Mouse (Mus musculus): ENCODE data around the gene Ch25h. TPM values are rescaled to one million over a fixed set of nuclear protein-coding genes. Genes with fewer than 3 reads are reported as not detected.
A peak's percentile ranks its signal among the peaks of the same experiment; 100 is the strongest.

Gene Ch25h
- polyA plus RNA-seq, 1 experiment from 2014 or later = 0.39 TPM

DNA sequence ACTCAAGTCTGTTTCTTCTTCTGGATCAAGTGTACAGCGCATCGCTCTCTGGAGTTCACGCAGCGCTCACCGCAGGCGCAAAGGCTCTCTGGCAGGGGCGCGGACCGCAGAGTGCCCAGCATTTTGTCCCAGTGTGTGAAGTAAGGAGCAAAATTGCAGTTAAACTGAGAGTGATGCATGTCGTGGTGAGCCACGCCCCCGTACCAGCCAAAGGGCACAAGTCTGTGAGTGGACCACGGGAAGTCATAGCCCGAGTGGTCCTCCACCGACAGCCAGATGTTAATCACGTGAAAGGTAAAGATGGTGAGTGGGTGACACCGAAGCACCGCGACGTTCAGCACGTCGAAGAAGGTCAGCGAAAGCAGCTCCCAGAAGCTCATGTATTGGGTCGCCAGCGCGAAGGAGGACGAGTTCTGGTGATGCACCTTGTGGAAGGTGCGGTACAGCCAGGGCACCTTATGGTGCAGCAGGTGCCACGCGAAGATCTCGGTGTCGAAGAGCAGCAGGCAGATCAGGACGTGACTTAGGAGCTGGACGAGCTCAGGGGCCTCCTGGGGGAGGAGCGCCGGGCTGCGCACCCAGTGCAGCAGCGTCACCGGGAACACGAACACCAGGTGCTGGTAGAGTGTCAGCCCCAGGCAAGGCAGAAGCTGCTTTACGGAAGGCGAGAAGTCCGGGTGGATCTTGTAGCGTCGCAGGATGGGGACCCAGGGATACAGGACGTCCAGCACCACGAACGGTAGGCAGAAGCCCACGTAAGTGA is 555 bp downstream of the Ch25h start:
- Histone ChIP-seq H3K9ac (replicated peaks; ENCODE audit: low read depth, low read length) (peak overlapping the region; percentile 56), H3K36me3 (ENCODE audit: control insufficient read depth, insufficient read depth) (no peaks in the 10 kb centered on the region), H3K9me3 (ENCODE audit: control insufficient read depth, low read length) (no peaks in the 10 kb centered on the region), H3K27me3 (replicated peaks; ENCODE audit: control insufficient read depth, insufficient read depth, low read length) (peaks cover 22% of the 10 kb centered on the region), H3K4me2 (ENCODE audit: low read length) (peak overlapping the region; percentile 99), H3K4me1 (replicated peaks; ENCODE audit: control insufficient read depth, insufficient read depth, low read length) (peaks cover 15% of the 10 kb centered on the region), H3K27ac (ENCODE audit: low read length) (no peak overlapping the region), H3K4me3 (replicated peaks; ENCODE audit: low read length) (peak overlapping the region; percentile 70)
- peak; percentile 84 for ATAC-seq
- WGBS = 4% methylated on average over 49 of the region's 49 CpGs

DNA sequence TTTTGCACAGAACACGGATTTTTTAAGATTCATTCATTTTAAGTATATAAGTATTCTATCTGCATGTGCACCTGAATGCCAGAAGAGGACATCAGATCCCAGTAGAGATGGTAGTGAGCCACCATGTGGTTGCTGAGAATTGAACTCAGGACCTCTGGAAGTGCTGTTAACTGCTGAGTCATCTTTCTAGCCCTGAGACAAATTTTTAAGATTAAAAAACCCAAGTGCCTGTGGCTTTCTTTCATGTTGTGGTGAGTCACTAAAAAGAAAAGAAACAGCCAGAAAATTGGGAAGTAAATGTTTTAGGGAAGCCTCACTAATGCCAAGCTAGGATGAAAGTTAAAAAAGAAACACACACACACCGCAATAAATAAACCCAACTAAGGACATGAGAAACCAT is 3.3 kb downstream of the Ch25h start:
- H3K4me2 ChIP-seq (ENCODE audit: low read length) = no peak overlapping the region
- no peak for ATAC-seq
- 83% methylated on average over 2 of the region's 2 CpGs for WGBS

GRCm38 (mm10) chr19:34468794-34469193 is 6.2 kb downstream of the Ch25h start:
- no peaks in the 10 kb centered on the region for H3K4me1 ChIP-seq (replicated peaks; ENCODE audit: control insufficient read depth, insufficient read depth, low read length)
- ATAC-seq = no peak
- no peak overlapping the region for H3K27ac ChIP-seq (ENCODE audit: low read length)
- no peak overlapping the region for H3K4me2 ChIP-seq (ENCODE audit: low read length)
- no peaks in the 10 kb centered on the region for H3K9me3 ChIP-seq (ENCODE audit: control insufficient read depth, low read length)
- WGBS = 47% methylated on average over 3 of the region's 3 CpGs
- no peaks in the 10 kb centered on the region for H3K36me3 ChIP-seq (ENCODE audit: control insufficient read depth, insufficient read depth)
- peaks cover 7% of the 10 kb centered on the region for H3K27me3 ChIP-seq (replicated peaks; ENCODE audit: control insufficient read depth, insufficient read depth, low read length)
- H3K4me3 ChIP-seq (replicated peaks; ENCODE audit: low read length) = no peak overlapping the region
- H3K9ac ChIP-seq (replicated peaks; ENCODE audit: low read depth, low read length) = no peak overlapping the region

More for the DNA sequence above, 3.3 kb downstream of the Ch25h start:
- H3K9ac ChIP-seq (replicated peaks; ENCODE audit: low read depth, low read length) = no peak overlapping the region
- H3K27ac ChIP-seq (ENCODE audit: low read length) = no peak overlapping the region
- H3K4me3 ChIP-seq (replicated peaks; ENCODE audit: low read length) = no peak overlapping the region
- no peaks in the 10 kb centered on the region for H3K36me3 ChIP-seq (ENCODE audit: control insufficient read depth, insufficient read depth)
- H3K27me3 ChIP-seq (replicated peaks; ENCODE audit: control insufficient read depth, insufficient read depth, low read length) = peaks cover 20% of the 10 kb centered on the region
- H3K4me1 ChIP-seq (replicated peaks; ENCODE audit: control insufficient read depth, insufficient read depth, low read length) = peaks cover 15% of the 10 kb centered on the region
- no peaks in the 10 kb centered on the region for H3K9me3 ChIP-seq (ENCODE audit: control insufficient read depth, low read length)

DNA sequence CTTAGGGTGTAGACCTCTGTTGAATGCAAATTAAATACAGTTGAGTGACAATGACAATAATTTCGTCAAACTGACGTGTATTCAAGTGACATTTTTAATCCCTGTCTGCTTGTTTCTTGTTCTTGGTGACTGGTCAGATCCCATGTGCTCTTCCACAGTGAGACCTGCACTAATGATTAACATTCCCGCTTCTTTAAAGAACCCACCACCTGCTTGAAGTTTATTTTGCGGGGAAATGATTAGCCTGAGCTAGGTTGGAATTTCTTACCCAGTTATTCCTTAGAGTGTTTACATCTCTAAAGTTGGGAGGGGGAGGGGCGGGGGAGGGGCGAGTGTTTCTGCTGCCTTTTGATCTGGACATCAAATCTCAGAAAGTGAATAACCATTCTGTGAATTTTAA is 6.7 kb downstream of the Ch25h start:
- H3K27me3 ChIP-seq (replicated peaks; ENCODE audit: control insufficient read depth, insufficient read depth, low read length) = peaks cover 7% of the 10 kb centered on the region
- H3K9ac ChIP-seq (replicated peaks; ENCODE audit: low read depth, low read length) = no peak overlapping the region
- 23% methylated on average over 6 of the region's 6 CpGs for WGBS
- no peaks in the 10 kb centered on the region for H3K36me3 ChIP-seq (ENCODE audit: control insufficient read depth, insufficient read depth)
- H3K4me1 ChIP-seq (replicated peaks; ENCODE audit: control insufficient read depth, insufficient read depth, low read length) = no peaks in the 10 kb centered on the region
- no peak overlapping the region for H3K27ac ChIP-seq (ENCODE audit: low read length)
- H3K4me2 ChIP-seq (ENCODE audit: low read length) = no peak overlapping the region
- H3K9me3 ChIP-seq (ENCODE audit: control insufficient read depth, low read length) = no peaks in the 10 kb centered on the region
- no peak for ATAC-seq
- H3K4me3 ChIP-seq (replicated peaks; ENCODE audit: low read length) = no peak overlapping the region

GRCm38 (mm10) chr19:34464453-34464852 is 10.5 kb downstream of the Ch25h start:
- 74% methylated on average over 3 of the region's 3 CpGs for WGBS

GRCm38 (mm10) chr19:34461451-34462019 is 13.4 kb downstream of the Ch25h start:
- H3K36me3 ChIP-seq (ENCODE audit: control insufficient read depth, insufficient read depth) = no peaks in the 10 kb centered on the region
- H3K27me3 ChIP-seq (replicated peaks; ENCODE audit: control insufficient read depth, insufficient read depth, low read length) = no peaks in the 10 kb centered on the region
- H3K27ac ChIP-seq (ENCODE audit: low read length) = no peak overlapping the region
- WGBS = 89% methylated on average over 1 of the region's 1 CpGs
- no peak overlapping the region for H3K4me2 ChIP-seq (ENCODE audit: low read length)
- no peak overlapping the region for H3K4me3 ChIP-seq (replicated peaks; ENCODE audit: low read length)
- H3K9ac ChIP-seq (replicated peaks; ENCODE audit: low read depth, low read length) = no peak overlapping the region
- ATAC-seq = no peak
- H3K9me3 ChIP-seq (ENCODE audit: control insufficient read depth, low read length) = no peaks in the 10 kb centered on the region
- no peaks in the 10 kb centered on the region for H3K4me1 ChIP-seq (replicated peaks; ENCODE audit: control insufficient read depth, insufficient read depth, low read length)

More at GRCm38 (mm10) chr19:34464453-34464852, 10.5 kb downstream of the Ch25h start:
- H3K9ac ChIP-seq (replicated peaks; ENCODE audit: low read depth, low read length) = no peak overlapping the region
- H3K27ac ChIP-seq (ENCODE audit: low read length) = no peak overlapping the region
- H3K4me1 ChIP-seq (replicated peaks; ENCODE audit: control insufficient read depth, insufficient read depth, low read length) = no peaks in the 10 kb centered on the region
- no peak for ATAC-seq
- no peaks in the 10 kb centered on the region for H3K9me3 ChIP-seq (ENCODE audit: control insufficient read depth, low read length)
- H3K27me3 ChIP-seq (replicated peaks; ENCODE audit: control insufficient read depth, insufficient read depth, low read length) = no peaks in the 10 kb centered on the region
- H3K4me3 ChIP-seq (replicated peaks; ENCODE audit: low read length) = no peak overlapping the region
- no peak overlapping the region for H3K4me2 ChIP-seq (ENCODE audit: low read length)
- no peaks in the 10 kb centered on the region for H3K36me3 ChIP-seq (ENCODE audit: control insufficient read depth, insufficient read depth)

DNA sequence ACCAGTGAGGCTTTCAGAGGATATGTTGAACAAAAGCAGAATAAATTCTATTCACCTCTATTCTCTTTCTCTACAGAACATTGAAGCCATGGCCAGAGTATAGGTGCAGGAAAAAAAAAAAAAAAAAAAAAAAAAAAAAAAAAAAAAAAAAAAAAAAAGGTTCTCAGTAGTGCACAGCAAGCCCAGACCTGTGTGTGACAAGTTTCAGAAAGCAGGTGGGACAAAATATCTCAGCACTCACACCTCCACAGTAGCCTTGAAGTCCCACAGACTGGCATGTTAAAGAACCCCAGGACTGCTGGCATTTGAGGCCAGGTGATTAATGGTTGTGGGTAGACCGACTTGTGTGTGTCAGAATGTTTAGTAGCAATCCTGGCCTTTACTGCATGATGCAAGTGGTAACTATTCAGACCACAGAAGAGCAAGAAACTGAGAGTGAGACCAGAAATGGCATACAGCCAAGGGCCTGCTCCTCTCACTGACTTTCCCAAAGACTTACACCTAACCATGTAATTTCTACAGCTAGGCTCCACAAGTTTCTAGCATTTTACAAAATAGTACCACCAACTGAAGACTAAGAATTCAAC is 24.1 kb downstream of the Ch25h start:
- Histone ChIP-seq H3K36me3 (ENCODE audit: control insufficient read depth, insufficient read depth) (no peaks in the 10 kb centered on the region), H3K4me1 (replicated peaks; ENCODE audit: control insufficient read depth, insufficient read depth, low read length) (no peaks in the 10 kb centered on the region), H3K4me2 (ENCODE audit: low read length) (no peak overlapping the region), H3K27me3 (replicated peaks; ENCODE audit: control insufficient read depth, insufficient read depth, low read length) (no peaks in the 10 kb centered on the region), H3K27ac (ENCODE audit: low read length) (no peak overlapping the region), H3K9me3 (ENCODE audit: control insufficient read depth, low read length) (no peaks in the 10 kb centered on the region), H3K9ac (replicated peaks; ENCODE audit: low read depth, low read length) (no peak overlapping the region), H3K4me3 (replicated peaks; ENCODE audit: low read length) (no peak overlapping the region)
- ATAC-seq = no peak
- 69% methylated on average over 1 of the region's 1 CpGs for WGBS

GRCm38 (mm10) chr19:34448851-34449250 is 26.1 kb downstream of the Ch25h start:
- WGBS = 100% methylated on average over 1 of the region's 1 CpGs
- H3K36me3 ChIP-seq (ENCODE audit: control insufficient read depth, insufficient read depth) = no peaks in the 10 kb centered on the region
- ATAC-seq = no peak

DNA sequence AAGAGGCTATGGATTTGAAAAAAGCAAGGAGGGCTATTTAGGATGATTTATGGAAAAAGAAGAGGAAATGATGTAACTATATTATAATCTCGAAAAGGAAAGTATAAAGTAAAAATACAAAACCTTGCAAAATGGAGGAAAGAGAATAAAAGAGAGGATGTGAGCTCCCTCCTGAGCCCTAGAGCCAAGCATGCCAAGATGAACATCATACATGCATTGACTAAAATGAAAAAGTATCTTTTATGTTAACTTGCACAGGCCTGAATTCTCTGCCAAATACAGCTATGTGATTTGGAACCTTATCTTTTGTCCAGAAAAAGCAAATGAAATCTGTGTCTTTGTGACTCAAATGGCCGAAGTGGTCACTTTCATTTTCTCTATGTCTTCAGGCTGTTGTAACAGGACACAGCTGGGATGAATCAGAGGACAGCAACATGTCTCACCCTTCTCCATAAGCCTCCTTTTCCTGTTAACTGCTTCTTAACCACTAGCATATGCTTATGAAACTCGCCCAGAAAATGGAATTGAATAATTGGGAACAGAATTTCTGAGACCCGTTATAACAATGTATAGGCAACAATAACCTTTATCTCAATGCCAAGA is 29.5 kb downstream of the Ch25h start:
- H3K27ac ChIP-seq (ENCODE audit: low read length) = no peak overlapping the region

More at GRCm38 (mm10) chr19:34448851-34449250, 26.1 kb downstream of the Ch25h start:
- H3K9ac ChIP-seq (replicated peaks; ENCODE audit: low read depth, low read length) = no peak overlapping the region
- H3K27ac ChIP-seq (ENCODE audit: low read length) = no peak overlapping the region
- no peaks in the 10 kb centered on the region for H3K4me1 ChIP-seq (replicated peaks; ENCODE audit: control insufficient read depth, insufficient read depth, low read length)
- no peaks in the 10 kb centered on the region for H3K27me3 ChIP-seq (replicated peaks; ENCODE audit: control insufficient read depth, insufficient read depth, low read length)
- H3K4me3 ChIP-seq (replicated peaks; ENCODE audit: low read length) = no peak overlapping the region
- H3K4me2 ChIP-seq (ENCODE audit: low read length) = no peak overlapping the region
- H3K9me3 ChIP-seq (ENCODE audit: control insufficient read depth, low read length) = no peaks in the 10 kb centered on the region

More for the DNA sequence above, 29.5 kb downstream of the Ch25h start:
- Histone ChIP-seq H3K27me3 (replicated peaks; ENCODE audit: control insufficient read depth, insufficient read depth, low read length) (no peaks in the 10 kb centered on the region), H3K9me3 (ENCODE audit: control insufficient read depth, low read length) (no peaks in the 10 kb centered on the region), H3K9ac (replicated peaks; ENCODE audit: low read depth, low read length) (no peak overlapping the region), H3K36me3 (ENCODE audit: control insufficient read depth, insufficient read depth) (no peaks in the 10 kb centered on the region), H3K4me1 (replicated peaks; ENCODE audit: control insufficient read depth, insufficient read depth, low read length) (no peaks in the 10 kb centered on the region), H3K4me2 (ENCODE audit: low read length) (no peak overlapping the region), H3K4me3 (replicated peaks; ENCODE audit: low read length) (no peak overlapping the region)
- no peak for ATAC-seq
- 76% methylated on average over 4 of the region's 4 CpGs for WGBS

All from forebrain, embryonic 16.5 days (tissue).